Mouse (Mus musculus) lung, adult 2 months (tissue): ENCODE measurements around the gene Ifi211. TPM values are rescaled to one million over a fixed set of nuclear protein-coding genes. Genes with fewer than 3 reads are reported as not detected.
"Not testable (repeated sequence)": the region's sequence is repeated elsewhere in the genome, so short reads cannot be mapped to it uniquely, and the experiment has no call there.

Experiments used
- DNase-seq: peaks from one replicate; pipeline ENCODE4 v3.0.0; 2022
- H3K4me1 ChIP-seq: fragments of 200-500 bp; 2 replicates; pipeline ENCODE4 v1.6.1; 2011; ENCODE audit warnings: low read length; ENCODE audit not compliant: control insufficient read depth, insufficient read depth
- H3K4me3 ChIP-seq: fragments of 200-500 bp; replicated peaks from 2 replicates; pipeline ENCODE3; 2011; ENCODE audit warnings: low read depth, mild to moderate bottlenecking, control low read depth, low read length; ENCODE audit errors: extremely low read depth
- CTCF ChIP-seq: fragments of 200-500 bp; IDR thresholded peaks from 2 replicates; pipeline ENCODE4 v1.5.1; 2011; ENCODE audit warnings: mild to moderate bottlenecking, low read length, control low read depth; ENCODE audit not compliant: insufficient read depth
- POLR2A ChIP-seq: fragments of 200-500 bp; IDR thresholded peaks from 2 replicates; pipeline ENCODE4 v1.6.1; 2011; ENCODE audit warnings: low read depth, mild to moderate bottlenecking, control low read depth, low read length, borderline replicate concordance; ENCODE audit errors: extremely low read depth
- WGBS: fragments of 180-500 bp; shearing (Covaris S2); methylation state at CpG from one replicate; pipeline ENCODE4 v1.1.7; 2018; 5-methylcytosine and 5-hydroxymethylcytosine counted together
- polyA plus RNA-seq: library from polyadenylated mRNA; depleted of rRNA; stranded (reverse); fragments of >200 nt; gene quantifications from 2 replicates; pipeline ENCODE4 v1.2.3, GENCODE M21; 2012; rRNA removed

The Ifi211 gene
- polyA plus RNA-seq, 1 experiment, result 0.22 TPM

- 81% methylated on average over 12 of the region's 12 CpGs for WGBS
These were observed 46.3 kb downstream of the Ifi211 start for GRCm38 (mm10) chr1:173866504-173866903.

GRCm38 (mm10) chr1:173853711-173854110 lies 59.1 kb downstream of the Ifi211 start:
- H3K4me3 ChIP-seq, H3K4me1 ChIP-seq, DNase-seq: not testable (repeated sequence)

More at GRCm38 (mm10) chr1:173866504-173866903, 46.3 kb downstream of the Ifi211 start:
- Histone ChIP-seq H3K4me1 (no peaks in the 10 kb centered on the region), H3K4me3 (no peak overlapping the region)
- TF ChIP-seq POLR2A (no peak), CTCF (no peak)
- DNase-seq, result no peak

GRCm38 (mm10) chr1:173852853-173853252 lies 60.0 kb downstream of the Ifi211 start:
- not testable (repeated sequence) for DNase-seq, H3K4me1 ChIP-seq, H3K4me3 ChIP-seq
- WGBS, result 72% methylated on average over 4 of the region's 4 CpGs

Other genes with a start within 250 kb of the Ifi211 start
- 5.5 and 13.8 TPM in 2 replicates for gene Ifi208, start 239.4 kb downstream of the Ifi211 start, polyA plus RNA-seq
- 2.4 and 5.2 TPM in 2 replicates for gene Ifi207, start 171.3 kb downstream of the Ifi211 start, polyA plus RNA-seq
- 0.54 and 0.83 TPM in 2 replicates for gene Ifi204, start 146.1 kb downstream of the Ifi211 start, polyA plus RNA-seq
- gene Mndal, start 29.4 kb upstream of the Ifi211 start, polyA plus RNA-seq, result 5.1 and 5.5 TPM in 2 replicates
- 8.8 and 10.4 TPM in 2 replicates for gene Ifi203, start 29.6 kb upstream of the Ifi211 start, polyA plus RNA-seq
- 0.17 TPM in 1 of 2 replicates, not detected in the other for gene Ifi202b, start 69.7 kb upstream of the Ifi211 start, polyA plus RNA-seq
- 0.80 and 0.89 TPM in 2 replicates for gene Ifi205, start 118.8 kb upstream of the Ifi211 start, polyA plus RNA-seq
- 0.08 and 0.34 TPM in 2 replicates for gene Olfr433, start 127.7 kb upstream of the Ifi211 start, polyA plus RNA-seq
- gene Olfr432, start 136.2 kb upstream of the Ifi211 start, polyA plus RNA-seq, result 0.69 TPM in 1 of 2 replicates, not detected in the other
- gene Olfr430, start 153.6 kb upstream of the Ifi211 start, polyA plus RNA-seq, result not detected in 2 replicates
- not detected in 2 replicates for gene Olfr429, start 171.3 kb upstream of the Ifi211 start, polyA plus RNA-seq
- gene Olfr427, start 183.8 kb upstream of the Ifi211 start, polyA plus RNA-seq, result not detected in 2 replicates
- gene Olfr231, start 208.1 kb upstream of the Ifi211 start, polyA plus RNA-seq, result not detected in 2 replicates
- not detected in 2 replicates for gene Olfr424, start 218.5 kb upstream of the Ifi211 start, polyA plus RNA-seq
- gene Olfr420, start 242.6 kb upstream of the Ifi211 start, polyA plus RNA-seq, result not detected in 2 replicates